Mouse (Mus musculus): Measurements from ENCODE around the gene Dgkb. TPM values are rescaled to one million over a fixed set of nuclear protein-coding genes. Genes with fewer than 3 reads are reported as not detected.

Gene Dgkb
- polyA plus RNA-seq, 1 experiment = not detected

DNA sequence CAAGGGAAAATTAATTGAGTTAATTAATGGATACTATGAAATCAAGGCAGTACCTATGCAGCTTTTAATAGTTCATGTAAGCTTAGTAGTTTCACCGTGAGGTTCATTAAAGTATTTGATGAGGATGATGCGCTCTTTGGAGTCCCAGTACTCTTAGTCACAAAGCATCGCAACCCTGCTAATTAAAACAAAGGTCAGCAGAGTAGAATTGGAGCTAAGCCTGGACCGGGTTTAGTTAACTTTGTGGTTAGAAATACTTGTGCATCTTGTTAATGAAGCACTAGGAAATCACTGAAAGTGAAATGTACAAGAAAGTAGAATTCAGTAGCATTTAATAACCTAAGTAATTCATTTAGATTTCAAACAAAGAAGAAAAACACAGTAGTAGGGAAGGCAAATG is 544.0 kb downstream of the Dgkb start:
- Histone ChIP-seq H3K79me2 (ENCODE audit: control insufficient read depth, insufficient read depth) (no peaks in the 10 kb centered on the region), H3ac (ENCODE audit: control insufficient read depth, insufficient read length) (no peak overlapping the region), H3K4me2 (ENCODE audit: low read depth) (no peak overlapping the region), H3K36me3 (ENCODE audit: control insufficient read depth, insufficient read depth) (no peaks in the 10 kb centered on the region), H3K27me3 (ENCODE audit: control insufficient read depth, insufficient read depth, insufficient read length) (no peaks in the 10 kb centered on the region), H3K4me3 (no peak overlapping the region)
- TF ChIP-seq POLR2AphosphoS2 (IDR thresholded peaks at IDR 0.05; ENCODE audit: insufficient read length, low read depth) (no peak), POLR2A (IDR thresholded peaks at IDR 0.05; ENCODE audit: insufficient read length, low read depth) (no peak), MYOD1 (IDR thresholded peaks at IDR 0.05; ENCODE audit: control insufficient read depth in 1 of 3, insufficient read length in 2 of 3, low read depth in 2 of 3) (no peak), TCF3 (IDR thresholded peaks at IDR 0.05; ENCODE audit: insufficient read length, low read depth) (no peak), CEBPB (IDR thresholded peaks at IDR 0.05; ENCODE audit: insufficient read depth, poor library complexity, severe bottlenecking) (no peak), MAX (IDR thresholded peaks at IDR 0.05; ENCODE audit: low read depth) (no peak), E2F4 (IDR thresholded peaks at IDR 0.05; ENCODE audit: insufficient read depth) (no peak), USF1 (IDR thresholded peaks at IDR 0.05; ENCODE audit: low read depth) (no peak), REST (IDR thresholded peaks at IDR 0.05; ENCODE audit: insufficient read depth, insufficient read length) (no peak), TCF12 (IDR thresholded peaks at IDR 0.05; ENCODE audit: insufficient read depth, poor library complexity, severe bottlenecking) (no peak), MYOG (IDR thresholded peaks at IDR 0.05; ENCODE audit: control insufficient read depth in 1 of 3, insufficient read depth in 1 of 3, insufficient read length in 2 of 3, low read depth in 2 of 3) (no peak)

- Histone ChIP-seq H3K4me3 (no peak overlapping the region), H3K36me3 (ENCODE audit: control insufficient read depth, insufficient read depth) (no peaks in the 10 kb centered on the region), H3K27me3 (ENCODE audit: control insufficient read depth, insufficient read depth, insufficient read length) (no peaks in the 10 kb centered on the region), H3K79me2 (ENCODE audit: control insufficient read depth, insufficient read depth) (no peaks in the 10 kb centered on the region), H3K4me2 (ENCODE audit: low read depth) (no peak overlapping the region), H3ac (ENCODE audit: control insufficient read depth, insufficient read length) (no peak overlapping the region)
- TF ChIP-seq SRF (IDR thresholded peaks at IDR 0.05; ENCODE audit: control insufficient read depth, insufficient read length, low read depth) (no peak), REST (IDR thresholded peaks at IDR 0.05; ENCODE audit: insufficient read depth, insufficient read length) (no peak), POLR2AphosphoS2 (IDR thresholded peaks at IDR 0.05; ENCODE audit: insufficient read length, low read depth) (no peak), MAX (IDR thresholded peaks at IDR 0.05; ENCODE audit: low read depth) (no peak), MYOG (IDR thresholded peaks at IDR 0.05; ENCODE audit: control insufficient read depth in 1 of 3, insufficient read depth in 1 of 3, insufficient read length in 2 of 3, low read depth in 2 of 3) (no peak), TCF3 (IDR thresholded peaks at IDR 0.05; ENCODE audit: insufficient read length, low read depth) (no peak), E2F4 (IDR thresholded peaks at IDR 0.05; ENCODE audit: insufficient read depth) (no peak), POLR2A (IDR thresholded peaks at IDR 0.05; ENCODE audit: insufficient read length, low read depth) (no peak), CEBPB (IDR thresholded peaks at IDR 0.05; ENCODE audit: insufficient read depth, poor library complexity, severe bottlenecking) (no peak), USF1 (IDR thresholded peaks at IDR 0.05; ENCODE audit: low read depth) (no peak), TCF12 (IDR thresholded peaks at IDR 0.05; ENCODE audit: insufficient read depth, poor library complexity, severe bottlenecking) (no peak), MYOD1 (IDR thresholded peaks at IDR 0.05; ENCODE audit: control insufficient read depth in 1 of 3, insufficient read length in 2 of 3, low read depth in 2 of 3) (no peak)
Measured at GRCm38 (mm10) chr12:38371597-38371996, 554.1 kb downstream of the Dgkb start.

- Histone ChIP-seq H3K79me2 (ENCODE audit: control insufficient read depth, insufficient read depth) (no peaks in the 10 kb centered on the region), H3ac (ENCODE audit: control insufficient read depth, insufficient read length) (no peak overlapping the region), H3K4me3 (no peak overlapping the region), H3K36me3 (ENCODE audit: control insufficient read depth, insufficient read depth) (no peaks in the 10 kb centered on the region), H3K27me3 (ENCODE audit: control insufficient read depth, insufficient read depth, insufficient read length) (no peaks in the 10 kb centered on the region), H3K4me2 (ENCODE audit: low read depth) (no peak overlapping the region)
- TF ChIP-seq MYOD1 (IDR thresholded peaks at IDR 0.05; ENCODE audit: control insufficient read depth in 1 of 3, insufficient read length in 2 of 3, low read depth in 2 of 3) = no peak
- no peak for TF ChIP-seq POLR2A (IDR thresholded peaks at IDR 0.05; ENCODE audit: insufficient read length, low read depth)
- no peak for TF ChIP-seq USF1 (IDR thresholded peaks at IDR 0.05; ENCODE audit: low read depth)
- no peak for TF ChIP-seq MYOG (IDR thresholded peaks at IDR 0.05; ENCODE audit: control insufficient read depth in 1 of 3, insufficient read depth in 1 of 3, insufficient read length in 2 of 3, low read depth in 2 of 3)
- TF ChIP-seq POLR2AphosphoS2 (IDR thresholded peaks at IDR 0.05; ENCODE audit: insufficient read length, low read depth) = no peak
- TF ChIP-seq E2F4 (IDR thresholded peaks at IDR 0.05; ENCODE audit: insufficient read depth) = no peak
- no peak for TF ChIP-seq CEBPB (IDR thresholded peaks at IDR 0.05; ENCODE audit: insufficient read depth, poor library complexity, severe bottlenecking)
- TF ChIP-seq SRF (IDR thresholded peaks at IDR 0.05; ENCODE audit: control insufficient read depth, insufficient read length, low read depth) = no peak
- TF ChIP-seq REST (IDR thresholded peaks at IDR 0.05; ENCODE audit: insufficient read depth, insufficient read length) = no peak
- TF ChIP-seq TCF12 (IDR thresholded peaks at IDR 0.05; ENCODE audit: insufficient read depth, poor library complexity, severe bottlenecking) = no peak
- TF ChIP-seq TCF3 (IDR thresholded peaks at IDR 0.05; ENCODE audit: insufficient read length, low read depth) = no peak
- no peak for TF ChIP-seq MAX (IDR thresholded peaks at IDR 0.05; ENCODE audit: low read depth)
Measured at GRCm38 (mm10) chr12:38374159-38374558, 556.6 kb downstream of the Dgkb start.

- Histone ChIP-seq H3K36me3 (ENCODE audit: control insufficient read depth, insufficient read depth) (no peaks in the 10 kb centered on the region), H3ac (ENCODE audit: control insufficient read depth, insufficient read length) (no peak overlapping the region), H3K79me2 (ENCODE audit: control insufficient read depth, insufficient read depth) (no peaks in the 10 kb centered on the region), H3K4me3 (no peak overlapping the region), H3K27me3 (ENCODE audit: control insufficient read depth, insufficient read depth, insufficient read length) (no peaks in the 10 kb centered on the region), H3K4me2 (ENCODE audit: low read depth) (no peak overlapping the region)
- TF ChIP-seq MAX (IDR thresholded peaks at IDR 0.05; ENCODE audit: low read depth) = no peak
- TF ChIP-seq REST (IDR thresholded peaks at IDR 0.05; ENCODE audit: insufficient read depth, insufficient read length) = no peak
- TF ChIP-seq CEBPB (IDR thresholded peaks at IDR 0.05; ENCODE audit: insufficient read depth, poor library complexity, severe bottlenecking) = no peak
- no peak for TF ChIP-seq MYOG (IDR thresholded peaks at IDR 0.05; ENCODE audit: control insufficient read depth in 1 of 3, insufficient read depth in 1 of 3, insufficient read length in 2 of 3, low read depth in 2 of 3)
- TF ChIP-seq TCF3 (IDR thresholded peaks at IDR 0.05; ENCODE audit: insufficient read length, low read depth) = no peak
- TF ChIP-seq MYOD1 (IDR thresholded peaks at IDR 0.05; ENCODE audit: control insufficient read depth in 1 of 3, insufficient read length in 2 of 3, low read depth in 2 of 3) = no peak
- no peak for TF ChIP-seq USF1 (IDR thresholded peaks at IDR 0.05; ENCODE audit: low read depth)
- no peak for TF ChIP-seq E2F4 (IDR thresholded peaks at IDR 0.05; ENCODE audit: insufficient read depth)
- no peak for TF ChIP-seq POLR2AphosphoS2 (IDR thresholded peaks at IDR 0.05; ENCODE audit: insufficient read length, low read depth)
- TF ChIP-seq SRF (IDR thresholded peaks at IDR 0.05; ENCODE audit: control insufficient read depth, insufficient read length, low read depth) = no peak
- no peak for TF ChIP-seq TCF12 (IDR thresholded peaks at IDR 0.05; ENCODE audit: insufficient read depth, poor library complexity, severe bottlenecking)
- no peak for TF ChIP-seq POLR2A (IDR thresholded peaks at IDR 0.05; ENCODE audit: insufficient read length, low read depth)
Measured at GRCm38 (mm10) chr12:38385942-38386341, 568.4 kb downstream of the Dgkb start.
